Mouse (Mus musculus): Measurements from ENCODE around the gene Pnkd. TPM values are rescaled to one million over a fixed set of nuclear protein-coding genes. Genes with fewer than 3 reads are reported as not detected.

Pnkd gene
- polyA plus RNA-seq, 1 experiment: 68.0 TPM

DNA sequence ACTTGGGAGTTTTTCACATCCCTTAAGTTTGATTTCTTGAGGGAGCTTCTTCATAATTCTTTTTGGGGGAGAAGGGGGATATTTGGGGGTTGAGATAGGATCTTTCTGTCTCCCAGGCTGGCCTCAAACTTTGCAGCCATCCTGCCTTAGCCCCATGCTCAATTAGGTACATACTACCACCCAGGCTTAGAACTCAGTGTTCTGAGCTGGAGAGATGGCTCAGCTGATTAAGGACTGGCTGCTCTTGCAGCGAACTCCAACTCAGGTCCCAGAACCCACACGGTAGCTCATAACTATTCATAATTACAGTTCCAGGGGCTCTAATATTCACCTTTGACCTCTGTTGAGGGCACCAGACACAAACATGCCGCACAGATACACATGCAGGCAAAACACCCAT lies 49.9 kb downstream of the Pnkd start:
- no peak for TF ChIP-seq USF1 (IDR thresholded peaks at IDR 0.05; ENCODE audit: low read depth)
- TF ChIP-seq CTCF (IDR thresholded peaks at IDR 0.05; ENCODE audit: control insufficient read depth, insufficient read depth, insufficient read length): no peak
- no peak for TF ChIP-seq MAX (IDR thresholded peaks at IDR 0.05)
- no peak for TF ChIP-seq MYOD1 (IDR thresholded peaks at IDR 0.05; ENCODE audit: control insufficient read depth, insufficient read length, low read depth)
- no peak for TF ChIP-seq FOSL1 (IDR thresholded peaks at IDR 0.05; ENCODE audit: insufficient read depth, low read length, poor library complexity, severe bottlenecking)
- no peak for TF ChIP-seq MYOG (IDR thresholded peaks at IDR 0.05; ENCODE audit: control insufficient read depth, extremely low read depth, insufficient read length)
- no peak for TF ChIP-seq CEBPB (IDR thresholded peaks at IDR 0.05; ENCODE audit: low read depth)
- no peak overlapping the region for H3ac ChIP-seq (ENCODE audit: control insufficient read depth, insufficient read length, low read depth)
- H3K79me2 ChIP-seq (ENCODE audit: control insufficient read depth, insufficient read depth): no peaks in the 10 kb centered on the region

DNA sequence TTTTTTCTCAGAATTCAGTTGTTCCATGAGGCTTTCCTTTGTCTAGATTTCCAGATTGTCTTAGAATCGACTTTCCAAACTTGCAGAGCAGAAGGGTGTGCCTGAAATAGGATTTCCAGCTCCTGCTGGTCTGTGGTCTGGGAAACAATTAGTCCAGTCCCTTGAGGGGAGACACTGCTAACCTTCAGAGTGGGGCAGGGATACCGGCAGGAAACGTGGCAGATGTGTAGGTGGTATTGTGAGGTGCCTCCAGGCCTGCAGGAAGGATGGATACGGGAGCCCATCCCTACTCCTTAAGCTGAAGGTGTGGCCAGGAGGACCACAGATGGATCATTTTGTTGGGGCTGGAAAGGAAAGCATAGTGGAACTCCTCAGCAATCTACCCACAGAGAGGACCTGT lies 50.3 kb downstream of the Pnkd start:
- no peaks in the 10 kb centered on the region for H3K79me2 ChIP-seq (ENCODE audit: control insufficient read depth, insufficient read depth)
- H3K27me3 ChIP-seq (ENCODE audit: control insufficient read depth, insufficient read depth, insufficient read length): no peaks in the 10 kb centered on the region
- no peak overlapping the region for H3K4me3 ChIP-seq (ENCODE audit: insufficient read depth, poor library complexity, severe bottlenecking)
- TF ChIP-seq CTCF (IDR thresholded peaks at IDR 0.05; ENCODE audit: control insufficient read depth, insufficient read depth, insufficient read length) (no peak), MAX (IDR thresholded peaks at IDR 0.05) (no peak), USF1 (IDR thresholded peaks at IDR 0.05; ENCODE audit: low read depth) (no peak), MYOG (IDR thresholded peaks at IDR 0.05; ENCODE audit: control insufficient read depth, extremely low read depth, insufficient read length) (no peak)
- H3ac ChIP-seq (ENCODE audit: control insufficient read depth, insufficient read length, low read depth): no peak overlapping the region
- no peaks in the 10 kb centered on the region for H3K79me3 ChIP-seq (ENCODE audit: low read depth)
- no peaks in the 10 kb centered on the region for H3K36me3 ChIP-seq (ENCODE audit: control insufficient read depth, insufficient read depth)

More for the DNA sequence above, 49.9 kb downstream of the Pnkd start:
- H3K79me3 ChIP-seq (ENCODE audit: low read depth): no peaks in the 10 kb centered on the region
- no peak overlapping the region for H3K4me3 ChIP-seq (ENCODE audit: insufficient read depth, poor library complexity, severe bottlenecking)
- H3K27me3 ChIP-seq (ENCODE audit: control insufficient read depth, insufficient read depth, insufficient read length): no peaks in the 10 kb centered on the region
- H3K36me3 ChIP-seq (ENCODE audit: control insufficient read depth, insufficient read depth): no peaks in the 10 kb centered on the region

DNA sequence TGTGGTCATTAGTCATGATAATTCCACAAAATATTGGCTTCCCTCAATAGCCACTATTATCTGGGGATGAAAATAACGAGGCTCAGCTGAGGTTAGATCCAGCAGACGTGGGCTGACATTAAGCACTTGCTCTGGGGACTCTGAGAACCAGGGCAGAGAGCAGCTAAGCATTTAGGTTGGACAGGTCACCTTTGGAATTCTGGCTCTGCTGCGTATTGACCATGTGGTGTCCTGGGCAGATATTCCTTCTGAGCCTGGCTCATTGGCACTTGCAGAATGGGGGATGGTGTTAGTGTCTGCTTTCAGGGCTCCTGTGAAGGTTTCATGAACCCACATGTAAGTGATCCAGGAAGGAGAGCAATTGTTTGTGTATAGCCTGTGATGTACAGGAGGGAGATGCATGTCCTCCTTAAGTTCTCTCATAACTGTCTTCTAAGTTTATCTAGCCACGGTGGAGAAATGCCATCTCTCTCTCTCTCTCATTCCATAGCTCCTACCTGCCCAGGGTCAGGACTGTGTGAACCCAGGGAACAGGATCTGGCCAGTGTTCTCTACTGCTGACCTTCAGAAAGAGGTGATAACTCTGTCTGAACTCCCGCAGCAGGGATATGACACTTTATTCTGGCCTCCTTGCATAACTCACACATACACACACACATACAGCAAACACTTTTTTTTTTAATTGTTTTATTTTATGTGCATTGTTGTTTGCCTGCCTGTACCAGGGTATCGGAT lies 50.9 kb downstream of the Pnkd start:
- Histone ChIP-seq H3ac (ENCODE audit: control insufficient read depth, insufficient read length, low read depth) (no peak overlapping the region), H3K4me3 (ENCODE audit: insufficient read depth, poor library complexity, severe bottlenecking) (no peak overlapping the region), H3K36me3 (ENCODE audit: control insufficient read depth, insufficient read depth) (no peaks in the 10 kb centered on the region), H3K79me3 (ENCODE audit: low read depth) (no peaks in the 10 kb centered on the region), H3K27me3 (ENCODE audit: control insufficient read depth, insufficient read depth, insufficient read length) (no peaks in the 10 kb centered on the region), H3K79me2 (ENCODE audit: control insufficient read depth, insufficient read depth) (no peaks in the 10 kb centered on the region)
- TF ChIP-seq FOSL1 (IDR thresholded peaks at IDR 0.05; ENCODE audit: insufficient read depth, low read length, poor library complexity, severe bottlenecking) (no peak), USF1 (IDR thresholded peaks at IDR 0.05; ENCODE audit: low read depth) (no peak), MAX (IDR thresholded peaks at IDR 0.05) (no peak), CEBPB (IDR thresholded peaks at IDR 0.05; ENCODE audit: low read depth) (no peak), CTCF (IDR thresholded peaks at IDR 0.05; ENCODE audit: control insufficient read depth, insufficient read depth, insufficient read length) (no peak)

DNA sequence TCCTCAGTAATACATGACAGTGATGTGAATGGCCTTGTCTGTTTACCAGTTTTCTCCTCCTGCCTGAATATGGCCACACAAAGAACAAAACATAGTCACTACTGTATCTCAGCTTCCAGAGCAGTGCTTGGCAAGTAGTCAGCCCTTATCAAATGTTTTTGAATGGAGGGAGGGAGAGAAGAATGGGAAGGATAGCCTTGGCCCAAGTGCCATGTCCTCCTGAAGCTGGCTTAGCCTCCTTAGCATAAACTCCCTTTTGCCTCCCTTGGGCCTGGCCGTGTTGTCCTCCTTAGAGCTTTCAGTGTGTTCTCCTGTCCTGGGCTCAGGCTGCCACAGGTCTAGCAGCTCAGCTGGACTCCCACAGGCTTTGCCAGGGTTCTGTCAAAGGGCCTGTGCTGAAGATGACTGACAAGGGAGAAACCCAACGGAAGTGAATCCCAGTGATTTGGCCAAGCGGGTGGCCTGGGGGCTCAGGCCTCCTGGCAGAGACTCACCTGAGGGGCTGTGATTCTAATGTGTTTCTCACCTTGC lies 52.6 kb downstream of the Pnkd start:
- TF ChIP-seq CEBPB (IDR thresholded peaks at IDR 0.05; ENCODE audit: low read depth) (no peak), MYOG (IDR thresholded peaks at IDR 0.05; ENCODE audit: control insufficient read depth, extremely low read depth, insufficient read length) (no peak)
- Histone ChIP-seq H3K27me3 (ENCODE audit: control insufficient read depth, insufficient read depth, insufficient read length) (no peaks in the 10 kb centered on the region), H3K36me3 (ENCODE audit: control insufficient read depth, insufficient read depth) (no peaks in the 10 kb centered on the region), H3K79me2 (ENCODE audit: control insufficient read depth, insufficient read depth) (no peaks in the 10 kb centered on the region), H3K4me3 (ENCODE audit: insufficient read depth, poor library complexity, severe bottlenecking) (no peak overlapping the region), H3ac (ENCODE audit: control insufficient read depth, insufficient read length, low read depth) (no peak overlapping the region), H3K79me3 (ENCODE audit: low read depth) (no peaks in the 10 kb centered on the region)

DNA sequence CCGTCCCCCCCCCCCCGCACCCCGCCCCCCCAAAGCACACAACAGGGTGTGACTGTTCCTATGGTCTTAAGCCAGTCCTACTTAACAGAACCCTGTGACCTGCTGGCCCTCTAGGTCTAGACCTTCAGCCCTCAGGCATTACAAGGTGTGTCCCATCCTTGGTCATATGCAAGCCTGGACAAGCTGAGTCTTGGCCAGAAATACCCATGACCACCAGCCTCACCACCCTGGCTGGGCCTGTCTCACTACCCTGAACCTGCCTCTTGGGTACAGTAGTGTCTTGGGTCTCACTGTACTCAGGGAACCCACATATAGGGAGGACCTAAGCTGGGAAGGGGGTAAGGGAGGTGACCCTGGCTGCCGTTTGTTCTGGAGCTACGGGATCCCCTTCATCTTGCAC lies 53.3 kb downstream of the Pnkd start:
- Histone ChIP-seq H3K27me3 (ENCODE audit: control insufficient read depth, insufficient read depth, insufficient read length) (no peaks in the 10 kb centered on the region), H3K4me3 (ENCODE audit: insufficient read depth, poor library complexity, severe bottlenecking) (no peak overlapping the region), H3K79me3 (ENCODE audit: low read depth) (no peaks in the 10 kb centered on the region), H3K79me2 (ENCODE audit: control insufficient read depth, insufficient read depth) (no peaks in the 10 kb centered on the region), H3ac (ENCODE audit: control insufficient read depth, insufficient read length, low read depth) (no peak overlapping the region), H3K36me3 (ENCODE audit: control insufficient read depth, insufficient read depth) (no peaks in the 10 kb centered on the region)
- TF ChIP-seq CTCF (IDR thresholded peaks at IDR 0.05; ENCODE audit: control insufficient read depth, insufficient read depth, insufficient read length) (no peak), FOSL1 (IDR thresholded peaks at IDR 0.05; ENCODE audit: insufficient read depth, low read length, poor library complexity, severe bottlenecking) (no peak), MAX (IDR thresholded peaks at IDR 0.05) (no peak), USF1 (IDR thresholded peaks at IDR 0.05; ENCODE audit: low read depth) (no peak), MYOG (IDR thresholded peaks at IDR 0.05; ENCODE audit: control insufficient read depth, extremely low read depth, insufficient read length) (no peak), CEBPB (IDR thresholded peaks at IDR 0.05; ENCODE audit: low read depth) (no peak)

DNA sequence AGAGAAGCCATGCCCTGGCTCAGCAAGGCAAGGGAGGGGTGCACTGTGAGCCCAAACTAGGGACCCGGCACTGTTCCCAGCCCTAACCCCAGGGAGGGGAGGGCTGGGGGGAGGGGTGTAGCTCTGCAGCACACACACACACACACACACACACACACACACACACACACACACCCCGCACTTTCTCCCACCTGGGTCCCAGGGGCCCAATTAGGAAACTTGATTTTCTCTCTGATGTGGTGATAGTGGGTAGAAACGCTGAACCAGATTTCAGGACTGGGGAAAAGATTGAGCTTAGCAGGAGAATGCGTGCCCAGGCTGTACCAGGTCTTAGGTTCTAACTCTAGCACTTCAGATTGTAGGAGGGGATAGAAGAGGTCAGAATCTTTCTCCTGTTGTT lies 53.9 kb downstream of the Pnkd start:
- no peak overlapping the region for H3K4me3 ChIP-seq (ENCODE audit: insufficient read depth, poor library complexity, severe bottlenecking)
- H3K27me3 ChIP-seq (ENCODE audit: control insufficient read depth, insufficient read depth, insufficient read length): no peaks in the 10 kb centered on the region
- no peaks in the 10 kb centered on the region for H3K79me2 ChIP-seq (ENCODE audit: control insufficient read depth, insufficient read depth)
- TF ChIP-seq MAX (IDR thresholded peaks at IDR 0.05): no peak
- no peak for TF ChIP-seq CTCF (IDR thresholded peaks at IDR 0.05; ENCODE audit: control insufficient read depth, insufficient read depth, insufficient read length)
- no peak for TF ChIP-seq USF1 (IDR thresholded peaks at IDR 0.05; ENCODE audit: low read depth)
- TF ChIP-seq MYOG (IDR thresholded peaks at IDR 0.05; ENCODE audit: control insufficient read depth, extremely low read depth, insufficient read length): no peak
- no peak for TF ChIP-seq MYOD1 (IDR thresholded peaks at IDR 0.05; ENCODE audit: control insufficient read depth, insufficient read length, low read depth)
- no peak for TF ChIP-seq CEBPB (IDR thresholded peaks at IDR 0.05; ENCODE audit: low read depth)
- TF ChIP-seq FOSL1 (IDR thresholded peaks at IDR 0.05; ENCODE audit: insufficient read depth, low read length, poor library complexity, severe bottlenecking): no peak
- no peaks in the 10 kb centered on the region for H3K36me3 ChIP-seq (ENCODE audit: control insufficient read depth, insufficient read depth)
- no peak overlapping the region for H3ac ChIP-seq (ENCODE audit: control insufficient read depth, insufficient read length, low read depth)
- no peaks in the 10 kb centered on the region for H3K79me3 ChIP-seq (ENCODE audit: low read depth)

Measured in C2C12 (cell line).